Mouse (Mus musculus) stomach, embryonic 16.5 days (tissue): ENCODE results near the gene Fgf15. TPM values are rescaled to one million over a fixed set of nuclear protein-coding genes. Genes with fewer than 3 reads are reported as not detected.

Experiments
- ATAC-seq: fragments of 200-750 bp; cut with Nextera tagmentation; 2 replicates; pipeline ENCODE4 v1.8.0; 2017; ENCODE audit warnings: moderate number of reproducible peaks, moderate TSS enrichment; ENCODE audit not compliant: insufficient read depth, low FRiP score
- H3K27ac ChIP-seq: fragments of 300-500 bp; sonication (generic); 2 replicates; pipeline ENCODE4 v1.5.1; 2014; ENCODE audit warnings: low read length
- H3K27me3 ChIP-seq: fragments of 300-500 bp; sonication (generic); 2 replicates; pipeline ENCODE4 v1.6.1; 2014; ENCODE audit warnings: low read length, control low read depth, mixed read lengths; ENCODE audit not compliant: control insufficient read depth, insufficient read depth
- H3K36me3 ChIP-seq: fragments of 300-500 bp; sonication (generic); 2 replicates; pipeline ENCODE4 v1.6.1; 2014; ENCODE audit warnings: low read length; ENCODE audit not compliant: control insufficient read depth, insufficient read depth
- H3K4me1 ChIP-seq: fragments of 300-500 bp; sonication (generic); 2 replicates; pipeline ENCODE4 v1.6.1; 2014; ENCODE audit warnings: low read length, control low read depth, mixed read lengths; ENCODE audit not compliant: control insufficient read depth, insufficient read depth
- H3K4me2 ChIP-seq: fragments of 300-500 bp; sonication (generic); 2 replicates; pipeline ENCODE4 v1.6.1; 2014; ENCODE audit warnings: low read depth, low read length, mixed read lengths
- H3K4me3 ChIP-seq: fragments of 300-500 bp; sonication (generic); replicated peaks from 2 replicates; pipeline ENCODE4 v1.5.1; 2014; ENCODE audit warnings: mild to moderate bottlenecking, low read length
- H3K9ac ChIP-seq: fragments of 300-500 bp; sonication (generic); 2 replicates; pipeline ENCODE4 v1.6.1; 2014; ENCODE audit warnings: low read length
- H3K9me3 ChIP-seq: fragments of 300-500 bp; sonication (generic); replicated peaks from 2 replicates; pipeline ENCODE4 v1.6.1; 2016; ENCODE audit warnings: low read length, control low read depth; ENCODE audit not compliant: control insufficient read depth
- WGBS: fragments of 180-500 bp; shearing (Covaris S2); extraction: QIAGEN DNeasy Blood & Tissue Kit; methylation state at CpG from one replicate; pipeline ENCODE4 v1.1.7; 2014; 5-methylcytosine and 5-hydroxymethylcytosine counted together
- polyA plus RNA-seq: library from polyadenylated mRNA; unstranded; fragments of >200 nt; fragmentation: Nextera tagmentation; extraction: Ambion mirVana; gene quantifications from 2 replicates; pipeline ENCODE4 v1.2.1, GENCODE M21; 2015

Gene Fgf15
- polyA plus RNA-seq, 1 experiment from 2014 or later = not detected

DNA sequence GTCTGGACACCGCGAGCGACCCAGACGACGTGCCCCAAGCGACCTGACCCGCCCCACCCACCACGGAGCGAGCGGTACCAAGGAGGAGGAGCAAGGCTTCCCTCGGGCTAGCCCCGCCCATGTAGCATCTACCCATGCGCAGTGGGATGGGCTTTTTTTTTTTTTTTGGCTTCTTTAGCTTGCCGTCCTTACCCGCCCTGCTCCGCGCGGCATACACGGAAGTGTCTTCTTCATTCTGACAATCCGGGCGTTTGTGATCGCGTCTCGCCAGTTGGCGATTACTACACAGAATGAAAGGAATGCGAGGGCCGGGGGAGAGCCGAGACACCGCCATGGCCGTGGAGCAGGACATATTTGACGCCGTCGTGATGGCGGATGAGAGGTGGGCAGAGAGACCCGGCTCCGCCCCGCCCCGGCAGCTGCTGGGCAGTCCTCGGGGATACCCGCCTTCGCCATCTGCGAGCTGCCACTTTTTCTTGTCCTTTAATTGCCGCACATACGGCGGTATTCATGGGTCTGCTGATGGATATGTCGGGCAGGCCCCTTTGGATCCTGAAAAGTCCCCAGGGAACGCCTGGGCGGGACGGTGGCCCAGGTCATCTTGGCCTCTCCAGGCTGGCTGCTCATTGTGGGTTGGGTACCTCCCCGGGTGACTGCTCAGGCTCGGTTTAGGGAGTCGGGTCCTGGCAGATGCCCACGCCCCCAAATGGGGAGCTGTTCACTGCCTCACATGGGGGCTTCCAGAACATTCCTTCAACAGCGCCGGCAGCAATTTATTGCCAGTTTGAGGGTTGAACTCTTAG lies 18.8 kb downstream of the Fgf15 start, which contains the start of gene LTO1:
Gene LTO1 (plus strand): TSS at position 153 of the 803 bp plus-strand sequence.
- Histone ChIP-seq H3K9me3 (no peaks in the 10 kb centered on the region), H3K27me3 (no peaks in the 10 kb centered on the region), H3K9ac (peak within 1 kb of the TSS; percentile 84), H3K36me3 (no peaks in the 10 kb centered on the region), H3K27ac (peak within 1 kb of the TSS; percentile 60; the same call in 1 of the 2 replicates), H3K4me1 (peaks cover 8% of the 10 kb centered on the region), H3K4me3 (peak within 1 kb of the TSS; percentile 80), H3K4me2 (peak within 1 kb of the TSS; percentile 92)
- peak; percentile 94 for ATAC-seq
- under 1% methylated on average over 55 of the region's 55 CpGs for WGBS

DNA sequence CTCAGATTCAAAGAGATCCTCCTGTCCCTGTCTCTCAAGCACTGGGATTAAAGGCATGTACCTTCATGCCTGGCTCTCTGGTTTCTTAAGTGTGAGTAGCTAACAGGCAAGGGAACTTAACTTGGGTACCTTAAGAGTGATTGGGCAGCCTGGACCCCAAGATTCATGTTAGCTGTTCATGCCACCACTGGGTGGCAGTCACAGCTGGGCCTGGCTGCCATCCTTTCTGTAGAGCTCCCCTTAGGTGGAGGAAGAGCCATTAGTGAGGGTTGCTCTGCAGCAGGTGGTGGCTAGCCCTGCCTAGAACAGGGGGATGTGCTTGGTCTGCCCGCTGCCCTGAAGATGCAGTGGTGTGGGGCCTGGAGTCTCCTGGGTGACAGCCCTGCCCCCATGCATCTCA lies 22.5 kb downstream of the Fgf15 start:
- H3K4me1 ChIP-seq = peaks cover 8% of the 10 kb centered on the region
- no peak overlapping the region for H3K27ac ChIP-seq
- no peaks in the 10 kb centered on the region for H3K36me3 ChIP-seq
- H3K9me3 ChIP-seq = no peaks in the 10 kb centered on the region
- WGBS = 83% methylated on average over 1 of the region's 1 CpGs
- H3K27me3 ChIP-seq = no peaks in the 10 kb centered on the region
- no peak overlapping the region for H3K9ac ChIP-seq
- no peak overlapping the region for H3K4me2 ChIP-seq
- ATAC-seq = no peak
- no peak overlapping the region for H3K4me3 ChIP-seq

DNA sequence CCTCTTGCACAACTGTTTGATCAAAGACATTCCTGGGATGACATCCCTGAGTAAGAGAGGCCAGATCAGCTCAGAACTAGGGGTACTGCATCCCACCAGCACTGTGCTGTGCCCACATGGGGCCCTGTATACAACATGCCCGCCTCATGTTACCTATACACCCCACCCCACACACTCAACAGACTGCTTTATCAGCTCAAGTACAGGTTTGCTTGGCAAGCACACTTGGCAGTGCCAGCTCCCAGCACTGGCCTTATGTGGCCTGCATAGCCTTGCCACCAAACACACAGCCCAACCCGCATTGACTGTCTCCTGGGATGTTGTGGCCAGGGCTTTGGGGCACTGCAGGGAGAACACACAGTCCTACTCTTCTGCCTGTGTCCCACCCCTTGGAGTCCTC lies 31.3 kb downstream of the Fgf15 start:
- Histone ChIP-seq H3K27ac (no peak overlapping the region), H3K4me3 (no peak overlapping the region), H3K9ac (no peak overlapping the region), H3K9me3 (no peaks in the 10 kb centered on the region), H3K36me3 (no peaks in the 10 kb centered on the region), H3K27me3 (no peaks in the 10 kb centered on the region), H3K4me2 (no peak overlapping the region), H3K4me1 (no peaks in the 10 kb centered on the region)
- 69% methylated on average over 2 of the region's 2 CpGs for WGBS
- no peak for ATAC-seq

DNA sequence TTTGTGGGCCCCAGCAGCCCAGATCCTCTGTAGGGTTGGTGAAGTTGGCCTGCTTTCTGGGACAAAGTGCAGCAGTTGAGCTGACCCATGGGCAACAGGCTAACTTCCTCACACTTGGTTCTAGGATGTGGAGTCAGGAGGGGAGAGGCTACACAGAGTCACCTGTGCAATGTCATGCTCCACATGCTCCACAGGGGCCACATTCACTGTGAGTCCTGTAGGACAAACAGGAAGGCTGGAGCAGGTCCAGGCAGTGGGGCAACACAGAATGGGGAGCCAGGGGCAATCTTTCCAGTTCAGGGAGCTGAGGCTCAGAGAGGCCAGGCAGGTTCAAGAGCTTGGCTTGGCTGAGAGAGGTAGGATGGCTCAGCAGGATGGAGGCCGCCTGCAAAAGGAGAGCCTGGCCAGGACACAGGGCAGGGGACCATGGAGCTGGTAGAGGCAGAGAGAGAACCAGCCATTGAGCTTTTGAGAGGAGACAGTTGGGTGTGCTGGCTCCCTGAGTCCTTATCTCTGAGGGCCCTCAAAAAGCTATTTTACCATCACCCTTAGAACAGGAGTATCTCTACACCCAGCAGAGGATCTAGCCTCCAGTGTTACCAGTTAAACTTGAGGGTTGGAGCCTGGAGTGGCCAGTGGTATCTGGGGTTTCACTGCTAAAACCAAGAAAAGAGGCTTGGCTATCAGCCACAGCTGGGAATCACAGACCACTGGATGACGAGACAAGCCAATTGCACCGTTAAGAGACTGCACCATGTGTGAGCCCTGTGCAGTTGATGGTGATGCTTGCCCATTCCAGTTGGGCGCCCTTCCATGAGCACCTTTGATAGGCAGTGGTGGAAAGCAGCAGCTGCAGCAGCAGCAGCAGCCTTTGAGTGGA lies 31.9 kb downstream of the Fgf15 start:
- no peaks in the 10 kb centered on the region for H3K4me1 ChIP-seq
- no peak overlapping the region for H3K4me2 ChIP-seq
- H3K36me3 ChIP-seq = no peaks in the 10 kb centered on the region
- H3K9ac ChIP-seq = no peak overlapping the region
- no peaks in the 10 kb centered on the region for H3K9me3 ChIP-seq
- no peaks in the 10 kb centered on the region for H3K27me3 ChIP-seq
- WGBS = 71% methylated on average over 4 of the region's 4 CpGs
- H3K27ac ChIP-seq = no peak overlapping the region
- no peak for ATAC-seq
- no peak overlapping the region for H3K4me3 ChIP-seq

DNA sequence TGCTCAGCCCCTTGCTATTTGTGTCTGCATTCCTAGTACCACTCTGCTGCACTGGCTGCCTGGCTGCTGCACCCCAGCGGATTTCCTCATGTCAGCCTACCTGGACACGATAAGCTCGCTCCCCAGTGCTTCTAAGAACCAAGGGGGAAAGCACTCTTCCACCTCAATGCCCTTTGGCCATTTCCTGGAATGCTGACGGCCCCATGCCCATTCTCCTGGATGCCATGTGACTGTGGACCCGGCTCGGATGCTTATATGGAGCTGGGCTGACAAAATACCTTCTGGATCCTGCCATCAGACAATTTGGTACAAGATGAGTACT lies 32.5 kb downstream of the Fgf15 start:
- no peaks in the 10 kb centered on the region for H3K36me3 ChIP-seq
- H3K9ac ChIP-seq = no peak overlapping the region
- H3K4me2 ChIP-seq = no peak overlapping the region
- no peak for ATAC-seq
- H3K27me3 ChIP-seq = no peaks in the 10 kb centered on the region
- no peak overlapping the region for H3K27ac ChIP-seq
- WGBS = 77% methylated on average over 6 of the region's 6 CpGs
- H3K4me3 ChIP-seq = no peak overlapping the region
- H3K4me1 ChIP-seq = no peaks in the 10 kb centered on the region
- H3K9me3 ChIP-seq = no peaks in the 10 kb centered on the region

DNA sequence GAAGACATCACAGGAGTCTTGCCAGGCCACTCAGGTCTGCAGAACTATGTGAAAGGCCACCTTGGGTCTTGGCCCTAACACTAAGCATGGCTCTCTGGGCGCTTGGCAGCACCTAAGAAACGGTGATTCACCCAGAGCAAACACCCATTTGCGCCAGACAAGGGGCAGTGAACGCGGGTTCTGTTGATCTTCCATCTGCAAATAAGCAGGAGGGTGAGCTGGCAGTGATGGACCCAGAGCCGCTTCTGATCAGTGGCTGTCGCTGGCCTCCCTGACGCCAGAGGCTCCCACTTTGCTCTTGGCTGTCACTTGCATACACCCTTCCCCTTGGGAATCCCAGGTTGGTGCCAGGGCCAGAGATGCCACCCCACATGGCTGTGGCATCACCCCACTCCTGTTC lies 33.2 kb downstream of the Fgf15 start:
- no peak overlapping the region for H3K4me3 ChIP-seq
- no peak overlapping the region for H3K9ac ChIP-seq
- no peak for ATAC-seq
- H3K4me1 ChIP-seq = no peaks in the 10 kb centered on the region
- H3K36me3 ChIP-seq = no peaks in the 10 kb centered on the region
- H3K9me3 ChIP-seq = no peaks in the 10 kb centered on the region
- no peaks in the 10 kb centered on the region for H3K27me3 ChIP-seq
- 64% methylated on average over 8 of the region's 8 CpGs for WGBS
- no peak overlapping the region for H3K4me2 ChIP-seq
- no peak overlapping the region for H3K27ac ChIP-seq

DNA sequence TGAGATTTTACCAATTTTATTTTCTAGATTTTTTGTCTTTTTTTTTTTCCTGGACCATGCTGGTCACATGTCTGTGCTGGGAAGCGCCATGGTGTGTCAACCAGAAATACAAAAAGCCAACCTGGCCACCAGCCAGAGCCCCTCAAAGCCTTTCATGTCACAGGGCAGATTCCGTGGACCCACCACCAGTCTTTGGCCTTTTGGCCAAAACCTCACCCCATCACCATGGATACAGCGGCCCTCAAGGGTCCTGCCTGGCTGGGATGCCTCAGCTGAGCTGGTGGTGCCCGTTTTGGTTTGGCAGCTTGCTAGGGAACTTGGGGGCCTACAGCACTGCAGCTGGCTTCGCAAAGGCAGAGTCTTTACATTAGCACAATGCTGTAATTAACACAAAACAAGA lies 33.6 kb downstream of the Fgf15 start:
- no peak overlapping the region for H3K4me3 ChIP-seq
- H3K27ac ChIP-seq = no peak overlapping the region

DNA sequence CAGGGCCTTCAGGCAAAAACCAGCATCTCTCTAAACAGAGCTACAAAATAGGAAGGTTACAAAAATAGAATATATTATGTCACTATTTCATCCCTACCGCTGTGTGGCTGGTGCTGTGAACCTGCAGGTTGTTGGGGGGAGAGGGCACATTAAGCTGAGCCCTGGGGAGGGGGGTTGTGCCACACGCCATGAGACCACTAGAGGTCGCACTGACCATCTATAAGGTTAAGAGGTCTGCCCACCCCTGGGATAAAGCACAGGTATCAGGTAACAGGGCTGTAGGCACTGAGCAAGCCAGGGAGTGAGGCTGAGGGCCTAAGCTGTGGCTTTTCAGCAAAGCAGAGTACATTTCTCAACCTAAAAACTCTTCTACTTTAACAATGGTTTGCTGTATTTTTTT lies 35.4 kb downstream of the Fgf15 start:
- H3K4me1 ChIP-seq = no peaks in the 10 kb centered on the region
- WGBS = 13% methylated on average over 3 of the region's 3 CpGs
- H3K27me3 ChIP-seq = no peaks in the 10 kb centered on the region
- H3K36me3 ChIP-seq = no peaks in the 10 kb centered on the region
- no peak overlapping the region for H3K9ac ChIP-seq
- H3K27ac ChIP-seq = no peak overlapping the region
- no peak overlapping the region for H3K4me2 ChIP-seq
- no peak for ATAC-seq
- H3K4me3 ChIP-seq = no peak overlapping the region
- H3K9me3 ChIP-seq = no peaks in the 10 kb centered on the region

More for the DNA sequence above, 33.6 kb downstream of the Fgf15 start:
- no peaks in the 10 kb centered on the region for H3K9me3 ChIP-seq
- no peak overlapping the region for H3K9ac ChIP-seq
- H3K4me1 ChIP-seq = no peaks in the 10 kb centered on the region
- 67% methylated on average over 5 of the region's 5 CpGs for WGBS
- H3K4me2 ChIP-seq = no peak overlapping the region
- no peaks in the 10 kb centered on the region for H3K36me3 ChIP-seq
- H3K27me3 ChIP-seq = no peaks in the 10 kb centered on the region
- no peak for ATAC-seq

DNA sequence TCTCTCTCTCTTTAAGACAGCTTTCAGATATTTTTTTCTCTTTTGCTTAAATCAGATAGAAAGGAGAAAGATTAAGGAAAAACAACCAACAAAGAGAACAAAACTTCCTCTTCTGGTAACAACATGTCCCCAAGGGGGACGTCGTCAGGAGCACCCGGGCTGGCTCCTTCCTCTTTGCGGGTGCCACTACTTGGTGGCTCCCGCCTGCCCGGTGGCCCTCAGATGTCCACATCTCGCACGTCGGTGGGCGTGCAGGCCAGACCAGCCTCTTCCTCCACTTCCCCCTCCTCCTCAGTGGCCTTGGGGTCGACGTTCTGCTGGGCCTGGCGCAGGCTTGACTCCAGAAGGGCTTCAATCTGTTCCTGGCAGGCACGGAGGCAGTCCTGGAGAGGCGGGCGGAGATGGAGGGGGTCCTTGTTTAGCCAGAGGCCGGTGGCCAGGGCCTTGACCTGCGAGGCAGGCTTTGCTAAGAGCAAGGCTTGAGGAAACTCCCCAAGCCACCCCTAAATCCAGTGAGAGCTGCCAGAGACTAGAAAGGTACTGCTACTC lies 36.1 kb downstream of the Fgf15 start:
- no peaks in the 10 kb centered on the region for H3K4me1 ChIP-seq
- no peaks in the 10 kb centered on the region for H3K36me3 ChIP-seq
- ATAC-seq = no peak
- H3K9ac ChIP-seq = no peak overlapping the region
- H3K27ac ChIP-seq = no peak overlapping the region
- WGBS = 60% methylated on average over 18 of the region's 18 CpGs
- no peaks in the 10 kb centered on the region for H3K27me3 ChIP-seq
- no peaks in the 10 kb centered on the region for H3K9me3 ChIP-seq
- no peak overlapping the region for H3K4me2 ChIP-seq
- H3K4me3 ChIP-seq = no peak overlapping the region
